Mouse (Mus musculus): ENCODE data around the gene Rbm43.

DNA sequence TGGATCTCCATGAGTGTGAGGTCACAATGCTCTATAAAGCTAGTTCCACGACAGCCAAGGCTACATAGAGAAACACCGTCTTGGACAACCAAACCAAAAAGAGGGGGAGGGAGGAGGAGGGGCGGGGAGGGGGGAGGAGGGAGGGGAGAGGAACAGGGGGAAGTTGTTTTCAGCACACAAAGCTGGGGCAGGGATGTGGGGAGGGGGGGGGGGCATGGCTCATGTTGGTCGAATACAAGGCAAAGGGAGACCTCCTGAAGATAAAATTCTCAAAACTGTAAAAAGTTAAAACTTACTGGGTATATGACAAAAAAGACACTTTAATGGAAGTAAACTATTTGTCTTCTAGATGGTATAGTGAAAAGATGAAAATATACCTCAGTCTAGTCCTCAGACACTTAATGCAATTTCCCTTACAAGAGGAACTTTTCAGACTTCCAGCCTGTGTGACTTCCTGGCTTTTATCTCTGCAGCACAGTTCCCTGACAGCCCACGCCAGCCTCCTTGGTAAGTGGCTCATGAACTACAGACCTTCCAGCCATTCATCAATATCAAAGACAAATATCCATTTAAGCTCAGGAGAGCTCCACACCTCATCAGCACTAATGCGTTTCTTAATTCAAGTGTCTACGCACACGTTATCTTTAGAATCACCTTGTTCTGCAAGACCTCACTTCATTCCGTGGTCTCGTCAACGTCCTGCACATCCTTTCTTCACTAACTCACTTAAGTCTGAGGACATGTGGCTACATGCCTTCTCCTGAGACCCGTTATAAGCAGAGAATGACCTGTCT lies 1.4 kb downstream of the Rbm43 start:
- TF ChIP-seq CTCF (IDR thresholded peaks at IDR 0.05; ENCODE audit: low read depth, low read length) = no peak
- no peak for TF ChIP-seq POLR2A (IDR thresholded peaks at IDR 0.05; ENCODE audit: extremely low read depth, insufficient read depth, low read length)
